Mouse (Mus musculus): Measurements from ENCODE around the gene Spg11. TPM values are rescaled to one million over a fixed set of nuclear protein-coding genes. Genes with fewer than 3 reads are reported as not detected.
"Not testable (repeated sequence)": the region's sequence is repeated elsewhere in the genome, so short reads cannot be mapped to it uniquely, and the experiment has no call there.

The Spg11 gene
- polyA plus RNA-seq, 1 experiment from 2014 or later, result 9.9 TPM

GRCm38 (mm10) chr2:122031970-122032369 lies 86.2 kb downstream of the Spg11 start:
- peaks cover 19% of the 10 kb centered on the region for H3K4me1 ChIP-seq

GRCm38 (mm10) chr2:122028756-122029700 lies 89.2 kb downstream of the Spg11 start:
- Histone ChIP-seq H3K9me3 (no peaks in the 10 kb centered on the region), H3K36me3 (no peaks in the 10 kb centered on the region), H3K4me2 (replicated peaks) (peak overlapping the region; percentile 83), H3K27me3 (no peaks in the 10 kb centered on the region), H3K4me1 (peaks cover 19% of the 10 kb centered on the region), H3K27ac (replicated peaks) (peak overlapping the region; percentile 87), H3K4me3 (peak overlapping the region; percentile 88), H3K9ac (replicated peaks) (peak overlapping the region; percentile 85)
- no peak; the same call in 1 of the 2 replicates for ATAC-seq (replicated peaks)
- WGBS, result 1% methylated on average over 71 of the region's 71 CpGs

More at GRCm38 (mm10) chr2:122031970-122032369, 86.2 kb downstream of the Spg11 start:
- H3K9me3 ChIP-seq, result no peaks in the 10 kb centered on the region
- H3K4me2 ChIP-seq (replicated peaks), result no peak overlapping the region
- peaks cover 4% of the 10 kb centered on the region; the same call in 1 of the 2 replicates for H3K36me3 ChIP-seq
- no peak for ATAC-seq (replicated peaks)
- H3K27me3 ChIP-seq, result no peaks in the 10 kb centered on the region
- H3K27ac ChIP-seq (replicated peaks), result no peak overlapping the region
- WGBS, result 84% methylated on average over 6 of the region's 6 CpGs
- H3K9ac ChIP-seq (replicated peaks), result no peak overlapping the region
- no peak overlapping the region for H3K4me3 ChIP-seq

- no peaks in the 10 kb centered on the region for H3K9me3 ChIP-seq
- H3K4me3 ChIP-seq, result peak within 1 kb of the TSS; percentile 88
- H3K36me3 ChIP-seq, result no peaks in the 10 kb centered on the region
- peak within 1 kb of the TSS; percentile 83 for H3K4me2 ChIP-seq (replicated peaks)
- peaks cover 19% of the 10 kb centered on the region for H3K4me1 ChIP-seq
- peak within 1 kb of the TSS; percentile 85 for H3K9ac ChIP-seq (replicated peaks)
- H3K27ac ChIP-seq (replicated peaks), result peak within 1 kb of the TSS; percentile 87
- H3K27me3 ChIP-seq, result no peaks in the 10 kb centered on the region
- peak; percentile 99 for ATAC-seq (replicated peaks)
- WGBS, result under 1% methylated on average over 50 of the region's 67 CpGs
Observed at GRCm38 (mm10) chr2:122027862-122028755, 90.1 kb downstream of the Spg11 start, which contains the start of gene Eif3j1. Eif3j1 (plus strand) TSS chr2:122028546.

- H3K4me2 ChIP-seq (replicated peaks); H3K9ac ChIP-seq (replicated peaks); H3K27me3 ChIP-seq; ATAC-seq (replicated peaks); H3K36me3 ChIP-seq; H3K27ac ChIP-seq (replicated peaks); H3K4me3 ChIP-seq; H3K9me3 ChIP-seq: not testable (repeated sequence)
- peaks cover 19% of the 10 kb centered on the region for H3K4me1 ChIP-seq
- 91% methylated on average over 10 of the region's 10 CpGs for WGBS
Observed at GRCm38 (mm10) chr2:122027091-122027490, 91.1 kb downstream of the Spg11 start.

GRCm38 (mm10) chr2:122022284-122022683 lies 95.9 kb downstream of the Spg11 start:
- Histone ChIP-seq H3K27ac (replicated peaks) (no peak overlapping the region), H3K9me3 (no peaks in the 10 kb centered on the region), H3K4me1 (no peaks in the 10 kb centered on the region), H3K4me2 (replicated peaks) (no peak overlapping the region), H3K9ac (replicated peaks) (no peak overlapping the region), H3K36me3 (no peaks in the 10 kb centered on the region), H3K4me3 (no peak overlapping the region), H3K27me3 (no peaks in the 10 kb centered on the region)
- ATAC-seq (replicated peaks), result no peak
- 82% methylated on average over 2 of the region's 2 CpGs for WGBS

- Histone ChIP-seq H3K36me3 (peaks cover 9% of the 10 kb centered on the region), H3K27me3 (no peaks in the 10 kb centered on the region), H3K27ac (replicated peaks) (no peak overlapping the region), H3K4me1 (no peaks in the 10 kb centered on the region), H3K4me3 (no peak overlapping the region), H3K4me2 (replicated peaks) (no peak overlapping the region), H3K9ac (replicated peaks) (no peak overlapping the region), H3K9me3 (no peaks in the 10 kb centered on the region)
- WGBS, result 78% methylated on average over 1 of the region's 1 CpGs
- ATAC-seq (replicated peaks), result no peak
Observed at GRCm38 (mm10) chr2:122018705-122019104, 99.5 kb downstream of the Spg11 start.

GRCm38 (mm10) chr2:122011441-122011840 lies 106.7 kb downstream of the Spg11 start:
- Histone ChIP-seq H3K9ac (replicated peaks) (no peak overlapping the region), H3K27ac (replicated peaks) (no peak overlapping the region), H3K27me3 (no peaks in the 10 kb centered on the region), H3K4me2 (replicated peaks) (no peak overlapping the region), H3K4me1 (no peaks in the 10 kb centered on the region), H3K4me3 (no peak overlapping the region), H3K36me3 (peaks cover 29% of the 10 kb centered on the region), H3K9me3 (no peaks in the 10 kb centered on the region)
- no peak for ATAC-seq (replicated peaks)
- WGBS, result 93% methylated on average over 7 of the region's 7 CpGs

- peaks cover 28% of the 10 kb centered on the region for H3K36me3 ChIP-seq
- WGBS, result 91% methylated on average over 3 of the region's 3 CpGs
- H3K9ac ChIP-seq (replicated peaks), result no peak overlapping the region
- H3K4me1 ChIP-seq, result no peaks in the 10 kb centered on the region
- no peak overlapping the region for H3K4me3 ChIP-seq
- H3K4me2 ChIP-seq (replicated peaks), result no peak overlapping the region
- no peak overlapping the region for H3K27ac ChIP-seq (replicated peaks)
- ATAC-seq (replicated peaks), result no peak
- H3K9me3 ChIP-seq, result no peaks in the 10 kb centered on the region
- H3K27me3 ChIP-seq, result no peaks in the 10 kb centered on the region
Observed at GRCm38 (mm10) chr2:122008832-122009231, 109.4 kb downstream of the Spg11 start.

Small RNAs within 50 kb of the gene (microRNA-seq; reads per million reads assigned to microRNA genes)
- not detected for gene Gm47314

Other genes with a start within 250 kb of the Spg11 start
- gene Ctdspl2, start 162.4 kb downstream of the Spg11 start, polyA plus RNA-seq (2015; fragmentation: Nextera tagmentation; extraction: Ambion mirVana), result 50.1 and 50.2 TPM in 2 replicates
- gene Mageb3, start 162.3 kb downstream of the Spg11 start, polyA plus RNA-seq (2015; fragmentation: Nextera tagmentation; extraction: Ambion mirVana), result 0.86 and 1.1 TPM in 2 replicates
- gene Eif3j1, start 89.8 kb downstream of the Spg11 start, polyA plus RNA-seq (2015; fragmentation: Nextera tagmentation; extraction: Ambion mirVana), result 10.3 and 10.9 TPM in 2 replicates
- 67.0 and 71.9 TPM in 2 replicates for gene B2m, start 29.3 kb upstream of the Spg11 start, polyA plus RNA-seq (2015; fragmentation: Nextera tagmentation; extraction: Ambion mirVana)
- gene Trim69, start 42.3 kb upstream of the Spg11 start, polyA plus RNA-seq (2015; fragmentation: Nextera tagmentation; extraction: Ambion mirVana), result not detected in 2 replicates
- not detected in 2 replicates for gene Patl2, start 67.8 kb upstream of the Spg11 start, polyA plus RNA-seq (2015; fragmentation: Nextera tagmentation; extraction: Ambion mirVana)
- gene Terb2, start 67.9 kb upstream of the Spg11 start, polyA plus RNA-seq (2015; fragmentation: Nextera tagmentation; extraction: Ambion mirVana), result not detected in 2 replicates
- 16.0 and 16.2 TPM in 2 replicates for gene Sord, start 116.4 kb upstream of the Spg11 start, polyA plus RNA-seq (2015; fragmentation: Nextera tagmentation; extraction: Ambion mirVana)
- gene Duox2, start 180.1 kb upstream of the Spg11 start, polyA plus RNA-seq (2015; fragmentation: Nextera tagmentation; extraction: Ambion mirVana), result 0.03 TPM in 1 of 2 replicates, not detected in the other
- 0.13 TPM in 1 of 2 replicates, not detected in the other for gene Duoxa2, start 180.5 kb upstream of the Spg11 start, polyA plus RNA-seq (2015; fragmentation: Nextera tagmentation; extraction: Ambion mirVana)
- not detected in 2 replicates for gene Duoxa1, start 195.3 kb upstream of the Spg11 start, polyA plus RNA-seq (2015; fragmentation: Nextera tagmentation; extraction: Ambion mirVana)
- 0.04 and 0.06 TPM in 2 replicates for gene Duox1, start 197.3 kb upstream of the Spg11 start, polyA plus RNA-seq (2015; fragmentation: Nextera tagmentation; extraction: Ambion mirVana)